Mouse (Mus musculus) lung, embryonic 14.5 days (tissue): ENCODE results near the gene Nhlh2. TPM values are rescaled to one million over a fixed set of nuclear protein-coding genes. Genes with fewer than 3 reads are reported as not detected.

Experiments
- ATAC-seq: fragments of 200-750 bp; cut with Nextera tagmentation; 2 replicates; pipeline ENCODE4 v1.8.0; 2017; ENCODE audit warnings: mild to moderate bottlenecking, moderate TSS enrichment, moderate library complexity; ENCODE audit not compliant: insufficient read depth
- DNase-seq: peaks from one replicate; pipeline ENCODE4 v3.0.0-alpha.2; 2015
- H3K27ac ChIP-seq: fragments of 300-500 bp; sonication (generic); 2 replicates; pipeline ENCODE4 v1.5.1; 2014; ENCODE audit warnings: low read depth, mild to moderate bottlenecking, moderate library complexity
- H3K27me3 ChIP-seq: fragments of 300-500 bp; sonication (generic); 2 replicates; pipeline ENCODE4 v1.6.1; 2014; ENCODE audit warnings: low read length, control low read depth; ENCODE audit not compliant: insufficient read depth
- H3K36me3 ChIP-seq: fragments of 300-500 bp; sonication (generic); 2 replicates; pipeline ENCODE4 v1.6.1; 2014; ENCODE audit warnings: control low read depth; ENCODE audit not compliant: insufficient read depth
- H3K4me1 ChIP-seq: fragments of 300-500 bp; sonication (generic); 2 replicates; pipeline ENCODE4 v1.6.1; 2014; ENCODE audit warnings: antibody characterized with exemption, control low read depth; ENCODE audit not compliant: insufficient read depth
- H3K4me2 ChIP-seq: fragments of 300-500 bp; sonication (generic); 2 replicates; pipeline ENCODE4 v1.6.1; 2014; ENCODE audit warnings: mild to moderate bottlenecking
- H3K4me3 ChIP-seq: fragments of 300-500 bp; sonication (generic); 2 replicates; pipeline ENCODE4 v1.5.1; 2014; ENCODE audit warnings: low read depth, low read length
- H3K9ac ChIP-seq: fragments of 300-500 bp; sonication (generic); 2 replicates; pipeline ENCODE4 v1.6.1; 2014
- H3K9me3 ChIP-seq: fragments of 300-500 bp; sonication (generic); 2 replicates; pipeline ENCODE4 v1.6.1; 2016; ENCODE audit warnings: low read depth, low read length, control low read depth
- CTCF ChIP-seq: IDR thresholded peaks from 2 replicates; pipeline ENCODE4 v1.5.1; 2016; ENCODE audit warnings: antibody characterized with exemption, low read depth
- WGBS: fragments of 180-500 bp; shearing (Covaris S2); extraction: QIAGEN DNeasy Blood & Tissue Kit; methylation state at CpG from one replicate; pipeline ENCODE4 v1.1.7; 2014; 5-methylcytosine and 5-hydroxymethylcytosine counted together
- polyA plus RNA-seq: library from polyadenylated mRNA; unstranded; fragments of >200 nt; fragmentation: Nextera tagmentation; extraction: Ambion mirVana; gene quantifications from 2 replicates; pipeline ENCODE4 v1.2.1, GENCODE M21; 2014

Gene Nhlh2
- polyA plus RNA-seq, 1 experiment from 2014 or later, result not detected

- ATAC-seq (no peak), DNase-seq (no peak)
- no peak for TF ChIP-seq CTCF
- Histone ChIP-seq H3K4me1 (0 out of 2 replicates have a peak, but pooled peaks cover 5% of the 10 kb centered on the region), H3K27ac (no peak overlapping the region), H3K36me3 (no peaks in the 10 kb centered on the region), H3K27me3 (peaks cover 10% of the 10 kb centered on the region; the same call in 1 of the 2 replicates), H3K4me3 (no peak overlapping the region), H3K9me3 (no peaks in the 10 kb centered on the region), H3K9ac (no peak overlapping the region), H3K4me2 (no peak overlapping the region)
- 48% methylated on average over 5 of the region's 5 CpGs for WGBS
Observed at GRCm38 (mm10) chr3:102025659-102026058, 15.8 kb downstream of the Nhlh2 start.

- Histone ChIP-seq H3K4me3 (no peak overlapping the region), H3K9ac (no peak overlapping the region), H3K4me2 (no peak overlapping the region), H3K36me3 (no peaks in the 10 kb centered on the region), H3K27ac (no peak overlapping the region), H3K27me3 (no peaks in the 10 kb centered on the region; the same call in 1 of the 2 replicates), H3K9me3 (no peaks in the 10 kb centered on the region), H3K4me1 (0 out of 2 replicates have a peak, but pooled peaks cover 5% of the 10 kb centered on the region)
- TF ChIP-seq CTCF, result peak; percentile 71
- DNase-seq (peak; percentile 52), ATAC-seq (no peak)
- WGBS, result 59% methylated on average over 6 of the region's 6 CpGs
Observed at GRCm38 (mm10) chr3:102027880-102028279, 18.0 kb downstream of the Nhlh2 start.

- 70% methylated on average over 5 of the region's 5 CpGs for WGBS
Observed at GRCm38 (mm10) chr3:102037806-102038205, 27.9 kb downstream of the Nhlh2 start.

GRCm38 (mm10) chr3:102038608-102039007 is 28.7 kb downstream of the Nhlh2 start:
- H3K4me2 ChIP-seq, result no peak overlapping the region
- H3K4me1 ChIP-seq, result no peaks in the 10 kb centered on the region
- H3K36me3 ChIP-seq, result no peaks in the 10 kb centered on the region
- no peaks in the 10 kb centered on the region for H3K27me3 ChIP-seq
- no peaks in the 10 kb centered on the region for H3K9me3 ChIP-seq
- no peak for TF ChIP-seq CTCF
- no peak for DNase-seq
- no peak for ATAC-seq
- 66% methylated on average over 6 of the region's 6 CpGs for WGBS
- H3K27ac ChIP-seq, result no peak overlapping the region
- H3K9ac ChIP-seq, result no peak overlapping the region
- H3K4me3 ChIP-seq, result no peak overlapping the region

More at GRCm38 (mm10) chr3:102037806-102038205, 27.9 kb downstream of the Nhlh2 start:
- Histone ChIP-seq H3K36me3 (no peaks in the 10 kb centered on the region), H3K4me2 (no peak overlapping the region), H3K27me3 (no peaks in the 10 kb centered on the region), H3K27ac (no peak overlapping the region), H3K4me3 (no peak overlapping the region), H3K4me1 (no peaks in the 10 kb centered on the region), H3K9ac (no peak overlapping the region), H3K9me3 (no peaks in the 10 kb centered on the region)
- DNase-seq (no peak), ATAC-seq (no peak)
- TF ChIP-seq CTCF, result no peak

- no peak overlapping the region for H3K4me2 ChIP-seq
- ATAC-seq (no peak), DNase-seq (no peak)
- H3K36me3 ChIP-seq, result no peaks in the 10 kb centered on the region
- no peak for TF ChIP-seq CTCF
- no peak overlapping the region for H3K27ac ChIP-seq
- H3K9ac ChIP-seq, result no peak overlapping the region
- H3K9me3 ChIP-seq, result no peaks in the 10 kb centered on the region
- no peaks in the 10 kb centered on the region for H3K27me3 ChIP-seq
- no peaks in the 10 kb centered on the region for H3K4me1 ChIP-seq
- WGBS, result 77% methylated on average over 4 of the region's 4 CpGs
- no peak overlapping the region for H3K4me3 ChIP-seq
Observed at GRCm38 (mm10) chr3:102041632-102042031, 31.8 kb downstream of the Nhlh2 start.

- H3K4me3 ChIP-seq, result no peak overlapping the region
- no peaks in the 10 kb centered on the region for H3K36me3 ChIP-seq
- ATAC-seq (no peak), DNase-seq (no peak)
- 23% methylated on average over 3 of the region's 3 CpGs for WGBS
- no peaks in the 10 kb centered on the region for H3K9me3 ChIP-seq
- no peak overlapping the region for H3K4me2 ChIP-seq
- H3K27me3 ChIP-seq, result no peaks in the 10 kb centered on the region
- H3K4me1 ChIP-seq, result no peaks in the 10 kb centered on the region
- H3K27ac ChIP-seq, result no peak overlapping the region
- H3K9ac ChIP-seq, result no peak overlapping the region
- peak; percentile 34; the same call in 1 of the 2 replicates for TF ChIP-seq CTCF
Observed at GRCm38 (mm10) chr3:102045071-102045470, 35.2 kb downstream of the Nhlh2 start.

- Histone ChIP-seq H3K36me3 (no peaks in the 10 kb centered on the region), H3K9ac (no peak overlapping the region), H3K27ac (no peak overlapping the region), H3K4me1 (no peaks in the 10 kb centered on the region), H3K4me3 (no peak overlapping the region), H3K9me3 (no peaks in the 10 kb centered on the region; the same call in 1 of the 2 replicates), H3K27me3 (no peaks in the 10 kb centered on the region), H3K4me2 (no peak overlapping the region)
- TF ChIP-seq CTCF, result no peak
- DNase-seq (no peak), ATAC-seq (no peak)
- 90% methylated on average over 2 of the region's 2 CpGs for WGBS
Observed at GRCm38 (mm10) chr3:102047532-102047931, 37.7 kb downstream of the Nhlh2 start.
